Mouse (Mus musculus): ENCODE results near the gene Riiad1. TPM values are rescaled to one million over a fixed set of nuclear protein-coding genes. Genes with fewer than 3 reads are reported as not detected.

The Riiad1 gene
- polyA plus RNA-seq (2015; fragmentation: Nextera tagmentation; extraction: Ambion mirVana) = 0.24 and 0.36 TPM in 2 replicates

DNA sequence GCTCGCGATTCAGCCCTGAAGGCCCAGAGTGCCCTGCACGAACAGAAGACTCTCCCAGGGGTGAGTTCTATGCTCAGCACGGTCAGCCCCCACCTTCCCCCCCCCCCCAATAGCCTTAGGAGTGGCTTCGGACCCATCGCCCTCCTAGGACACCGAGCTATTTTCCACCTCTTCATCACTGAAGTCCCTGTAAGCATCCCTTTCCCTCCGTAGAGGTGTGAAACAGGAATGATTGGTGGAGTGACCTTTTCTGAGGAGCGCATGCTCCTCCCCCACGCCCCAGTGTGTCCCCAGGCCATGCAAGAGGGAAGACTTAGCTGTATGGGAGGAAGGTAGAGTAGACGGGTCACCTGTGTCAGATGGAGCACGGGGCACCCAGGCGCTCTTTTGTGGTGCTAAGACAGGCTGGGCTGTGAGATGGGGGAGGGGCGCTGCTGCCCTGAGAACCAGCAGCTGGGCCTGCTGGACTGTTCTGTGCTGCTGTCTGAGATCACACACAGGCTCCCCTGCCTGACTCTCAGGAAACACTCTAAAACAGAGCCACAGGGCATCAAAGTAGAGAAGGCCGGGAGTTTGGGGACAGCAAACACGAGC, at the start of gene Riiad1:
TSS of gene Riiad1 (minus strand) at position 51 of the 594 bp plus-strand sequence.
- H3K4me3 ChIP-seq (ENCODE audit: low read depth, low read length) = no peak within 1 kb of the TSS
- WGBS (ENCODE audit: insufficient replicate concordance) = 14% methylated on average over 16 of the region's 16 CpGs
- ATAC-seq (ENCODE audit: low read depth) = no peak
- no peaks in the 10 kb centered on the region for H3K9me3 ChIP-seq (replicated peaks; ENCODE audit: control insufficient read depth, low read length)
- no peak within 1 kb of the TSS for H3K4me2 ChIP-seq (ENCODE audit: low read depth, low read length)
- H3K27me3 ChIP-seq (ENCODE audit: control insufficient read depth, insufficient read depth, low read depth, low read length) = peaks cover 30% of the 10 kb centered on the region
- no peaks in the 10 kb centered on the region for H3K36me3 ChIP-seq (ENCODE audit: control insufficient read depth, insufficient read depth)
- no peak within 1 kb of the TSS for H3K9ac ChIP-seq (ENCODE audit: low read depth, low read length)
- no peaks in the 10 kb centered on the region; the same call in 1 of the 2 replicates for H3K4me1 ChIP-seq (ENCODE audit: control insufficient read depth, low read depth, low read length)
- no peak within 1 kb of the TSS for H3K27ac ChIP-seq (ENCODE audit: low read length)

- no peaks in the 10 kb centered on the region for H3K36me3 ChIP-seq (ENCODE audit: control insufficient read depth, insufficient read depth)
- H3K9me3 ChIP-seq (replicated peaks; ENCODE audit: control insufficient read depth, low read length) = no peaks in the 10 kb centered on the region
- no peak overlapping the region for H3K27ac ChIP-seq (ENCODE audit: low read length)
- H3K27me3 ChIP-seq (ENCODE audit: control insufficient read depth, insufficient read depth, low read depth, low read length) = no peaks in the 10 kb centered on the region
- no peak for ATAC-seq (ENCODE audit: low read depth)
- H3K4me3 ChIP-seq (ENCODE audit: low read depth, low read length) = no peak overlapping the region
- no peak overlapping the region for H3K9ac ChIP-seq (ENCODE audit: low read depth, low read length)
- H3K4me1 ChIP-seq (ENCODE audit: control insufficient read depth, low read depth, low read length) = no peaks in the 10 kb centered on the region
- no peak overlapping the region for H3K4me2 ChIP-seq (ENCODE audit: low read depth, low read length)
- 65% methylated on average over 2 of the region's 2 CpGs for WGBS (ENCODE audit: insufficient replicate concordance)
Measured at GRCm38 (mm10) chr3:94526731-94527130, 46.6 kb upstream of the Riiad1 start.

- no peak overlapping the region for H3K4me3 ChIP-seq (ENCODE audit: low read depth, low read length)
- H3K27me3 ChIP-seq (ENCODE audit: control insufficient read depth, insufficient read depth, low read depth, low read length) = no peaks in the 10 kb centered on the region
- no peak overlapping the region for H3K27ac ChIP-seq (ENCODE audit: low read length)
- no peak overlapping the region for H3K4me2 ChIP-seq (ENCODE audit: low read depth, low read length)
- ATAC-seq (ENCODE audit: low read depth) = no peak
- H3K36me3 ChIP-seq (ENCODE audit: control insufficient read depth, insufficient read depth) = peaks cover 3% of the 10 kb centered on the region
- H3K9ac ChIP-seq (ENCODE audit: low read depth, low read length) = no peak overlapping the region
- WGBS (ENCODE audit: insufficient replicate concordance) = 73% methylated on average over 1 of the region's 1 CpGs
- H3K4me1 ChIP-seq (ENCODE audit: control insufficient read depth, low read depth, low read length) = no peaks in the 10 kb centered on the region
- H3K9me3 ChIP-seq (replicated peaks; ENCODE audit: control insufficient read depth, low read length) = no peaks in the 10 kb centered on the region
Measured at GRCm38 (mm10) chr3:94506664-94507063, 26.5 kb upstream of the Riiad1 start.

DNA sequence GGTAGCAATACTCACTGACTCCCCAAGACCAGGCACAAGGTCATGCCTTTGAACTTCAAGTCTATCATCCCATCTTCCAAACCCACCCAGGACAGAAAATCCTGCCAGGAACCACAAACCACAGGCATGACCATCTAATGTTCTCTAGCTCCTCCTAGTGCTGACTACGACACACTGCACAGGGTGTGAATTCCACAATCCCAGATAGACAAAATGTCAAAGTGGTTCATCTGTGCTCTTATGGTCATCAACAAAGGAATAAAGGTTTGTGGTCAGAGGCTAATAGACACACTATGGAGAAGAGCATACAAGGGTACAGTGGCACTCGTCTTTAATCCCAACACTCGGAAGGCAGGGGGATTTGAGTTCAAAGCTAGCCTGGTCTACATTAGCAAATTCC, 22.1 kb upstream of the Riiad1 start:
- no peak overlapping the region for H3K4me3 ChIP-seq (ENCODE audit: low read depth, low read length)
- no peaks in the 10 kb centered on the region for H3K4me1 ChIP-seq (ENCODE audit: control insufficient read depth, low read depth, low read length)
- no peak overlapping the region for H3K4me2 ChIP-seq (ENCODE audit: low read depth, low read length)
- no peak overlapping the region for H3K27ac ChIP-seq (ENCODE audit: low read length)
- no peak for ATAC-seq (ENCODE audit: low read depth)
- H3K9ac ChIP-seq (ENCODE audit: low read depth, low read length) = no peak overlapping the region
- peaks cover 3% of the 10 kb centered on the region for H3K36me3 ChIP-seq (ENCODE audit: control insufficient read depth, insufficient read depth)
- no peaks in the 10 kb centered on the region for H3K9me3 ChIP-seq (replicated peaks; ENCODE audit: control insufficient read depth, low read length)
- 74% methylated on average over 3 of the region's 3 CpGs for WGBS (ENCODE audit: insufficient replicate concordance)
- no peaks in the 10 kb centered on the region for H3K27me3 ChIP-seq (ENCODE audit: control insufficient read depth, insufficient read depth, low read depth, low read length)

- WGBS (ENCODE audit: insufficient replicate concordance) = 69% methylated on average over 4 of the region's 4 CpGs
Measured at GRCm38 (mm10) chr3:94497162-94497561, 17.0 kb upstream of the Riiad1 start.

DNA sequence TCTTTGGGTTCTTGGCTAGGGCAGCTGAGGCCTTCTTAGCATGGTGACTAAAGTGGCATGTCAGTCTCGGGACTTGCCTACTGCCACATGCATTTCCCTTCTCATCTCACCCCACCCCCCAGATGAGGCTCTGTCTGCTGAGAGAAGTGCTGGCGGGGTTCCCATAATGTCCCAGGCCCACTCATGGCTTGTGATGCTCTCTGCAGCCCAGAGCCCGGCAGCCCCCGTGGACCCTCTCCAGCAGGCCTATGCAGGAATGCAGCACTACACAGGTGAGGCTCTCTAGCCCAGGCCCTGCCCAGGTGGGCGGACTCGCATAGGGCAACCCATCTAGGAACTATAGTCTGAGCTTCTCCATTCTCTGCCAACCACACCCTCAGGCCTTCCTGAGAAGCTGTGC, 7.4 kb upstream of the Riiad1 start:
- Histone ChIP-seq H3K4me3 (ENCODE audit: low read depth, low read length) (no peak overlapping the region), H3K4me2 (ENCODE audit: low read depth, low read length) (no peak overlapping the region), H3K9me3 (replicated peaks; ENCODE audit: control insufficient read depth, low read length) (no peaks in the 10 kb centered on the region), H3K27ac (ENCODE audit: low read length) (no peak overlapping the region), H3K27me3 (ENCODE audit: control insufficient read depth, insufficient read depth, low read depth, low read length) (no peaks in the 10 kb centered on the region), H3K4me1 (ENCODE audit: control insufficient read depth, low read depth, low read length) (no peaks in the 10 kb centered on the region), H3K36me3 (ENCODE audit: control insufficient read depth, insufficient read depth) (no peaks in the 10 kb centered on the region), H3K9ac (ENCODE audit: low read depth, low read length) (no peak overlapping the region)
- no peak for ATAC-seq (ENCODE audit: low read depth)
- 52% methylated on average over 6 of the region's 6 CpGs for WGBS (ENCODE audit: insufficient replicate concordance)

More at GRCm38 (mm10) chr3:94497162-94497561, 17.0 kb upstream of the Riiad1 start:
- Histone ChIP-seq H3K27me3 (ENCODE audit: control insufficient read depth, insufficient read depth, low read depth, low read length) (no peaks in the 10 kb centered on the region), H3K4me2 (ENCODE audit: low read depth, low read length) (no peak overlapping the region), H3K4me3 (ENCODE audit: low read depth, low read length) (no peak overlapping the region), H3K4me1 (ENCODE audit: control insufficient read depth, low read depth, low read length) (no peaks in the 10 kb centered on the region), H3K27ac (ENCODE audit: low read length) (no peak overlapping the region), H3K36me3 (ENCODE audit: control insufficient read depth, insufficient read depth) (0 out of 2 replicates have a peak, but pooled peaks cover 2% of the 10 kb centered on the region), H3K9me3 (replicated peaks; ENCODE audit: control insufficient read depth, low read length) (no peaks in the 10 kb centered on the region), H3K9ac (ENCODE audit: low read depth, low read length) (no peak overlapping the region)
- ATAC-seq (ENCODE audit: low read depth) = no peak

GRCm38 (mm10) chr3:94485922-94486321, 5.8 kb upstream of the Riiad1 start:
- no peak overlapping the region for H3K9ac ChIP-seq (ENCODE audit: low read depth, low read length)
- H3K27me3 ChIP-seq (ENCODE audit: control insufficient read depth, insufficient read depth, low read depth, low read length) = peaks cover 3% of the 10 kb centered on the region; the same call in 1 of the 2 replicates
- WGBS (ENCODE audit: insufficient replicate concordance) = 63% methylated on average over 7 of the region's 7 CpGs
- no peak overlapping the region for H3K27ac ChIP-seq (ENCODE audit: low read length)
- no peak overlapping the region for H3K4me2 ChIP-seq (ENCODE audit: low read depth, low read length)
- no peaks in the 10 kb centered on the region for H3K9me3 ChIP-seq (replicated peaks; ENCODE audit: control insufficient read depth, low read length)
- H3K4me3 ChIP-seq (ENCODE audit: low read depth, low read length) = no peak overlapping the region
- ATAC-seq (ENCODE audit: low read depth) = no peak
- no peaks in the 10 kb centered on the region for H3K4me1 ChIP-seq (ENCODE audit: control insufficient read depth, low read depth, low read length)
- H3K36me3 ChIP-seq (ENCODE audit: control insufficient read depth, insufficient read depth) = no peaks in the 10 kb centered on the region

GRCm38 (mm10) chr3:94483790-94484439, 3.8 kb upstream of the Riiad1 start:
- Histone ChIP-seq H3K4me1 (ENCODE audit: control insufficient read depth, low read depth, low read length) (no peaks in the 10 kb centered on the region), H3K4me3 (ENCODE audit: low read depth, low read length) (no peak overlapping the region), H3K9ac (ENCODE audit: low read depth, low read length) (no peak overlapping the region), H3K27ac (ENCODE audit: low read length) (no peak overlapping the region), H3K36me3 (ENCODE audit: control insufficient read depth, insufficient read depth) (no peaks in the 10 kb centered on the region), H3K4me2 (ENCODE audit: low read depth, low read length) (no peak overlapping the region), H3K27me3 (ENCODE audit: control insufficient read depth, insufficient read depth, low read depth, low read length) (peaks cover 23% of the 10 kb centered on the region), H3K9me3 (replicated peaks; ENCODE audit: control insufficient read depth, low read length) (no peaks in the 10 kb centered on the region)
- ATAC-seq (ENCODE audit: low read depth) = no peak
- 34% methylated on average over 20 of the region's 20 CpGs for WGBS (ENCODE audit: insufficient replicate concordance)

GRCm38 (mm10) chr3:94482764-94483385, 2.7 kb upstream of the Riiad1 start:
- Histone ChIP-seq H3K27ac (ENCODE audit: low read length) (no peak overlapping the region), H3K9me3 (replicated peaks; ENCODE audit: control insufficient read depth, low read length) (no peaks in the 10 kb centered on the region), H3K4me2 (ENCODE audit: low read depth, low read length) (no peak overlapping the region), H3K36me3 (ENCODE audit: control insufficient read depth, insufficient read depth) (no peaks in the 10 kb centered on the region), H3K9ac (ENCODE audit: low read depth, low read length) (no peak overlapping the region), H3K4me1 (ENCODE audit: control insufficient read depth, low read depth, low read length) (no peaks in the 10 kb centered on the region; the same call in 1 of the 2 replicates), H3K27me3 (ENCODE audit: control insufficient read depth, insufficient read depth, low read depth, low read length) (peaks cover 30% of the 10 kb centered on the region), H3K4me3 (ENCODE audit: low read depth, low read length) (no peak overlapping the region)
- ATAC-seq (ENCODE audit: low read depth) = no peak
- WGBS (ENCODE audit: insufficient replicate concordance) = 66% methylated on average over 17 of the region's 17 CpGs

Measured in liver, embryonic 16.5 days (tissue).